Mouse (Mus musculus) forebrain, postnatal 0 days (tissue): ENCODE results near the gene Klk10. TPM values are rescaled to one million over a fixed set of nuclear protein-coding genes. Genes with fewer than 3 reads are reported as not detected.

Experiments used
- ATAC-seq: fragments of 200-750 bp; cut with Nextera tagmentation; 2 replicates; pipeline ENCODE4 v1.8.0; 2017; ENCODE audit warnings: mild to moderate bottlenecking, moderate library complexity
- DNase-seq: peaks from one replicate; pipeline ENCODE4 v3.0.0-alpha.2; 2015
- H3K27ac ChIP-seq: fragments of 300-500 bp; sonication (generic); 2 replicates; pipeline ENCODE4 v1.5.1; 2014; ENCODE audit warnings: low read depth, mild to moderate bottlenecking, antibody characterized with exemption, low read length, moderate library complexity, mixed read lengths
- H3K27me3 ChIP-seq: fragments of 300-500 bp; sonication (generic); 2 replicates; pipeline ENCODE4 v1.6.1; 2014; ENCODE audit warnings: mild to moderate bottlenecking, low read length, mixed read lengths; ENCODE audit not compliant: insufficient read depth
- H3K36me3 ChIP-seq: fragments of 300-500 bp; sonication (generic); 2 replicates; pipeline ENCODE4 v1.6.1; 2014; ENCODE audit warnings: mild to moderate bottlenecking, moderate library complexity; ENCODE audit not compliant: insufficient read depth
- H3K4me1 ChIP-seq: fragments of 300-500 bp; sonication (generic); 2 replicates; pipeline ENCODE4 v1.6.1; 2014; ENCODE audit warnings: antibody characterized with exemption; ENCODE audit not compliant: insufficient read depth
- H3K4me2 ChIP-seq: fragments of 300-500 bp; sonication (generic); 2 replicates; pipeline ENCODE4 v1.6.1; 2014; ENCODE audit warnings: low read depth, mild to moderate bottlenecking, moderate library complexity
- H3K4me3 ChIP-seq: fragments of 300-500 bp; sonication (generic); 2 replicates; pipeline ENCODE4 v1.5.1; 2014; ENCODE audit warnings: low read depth, low read length, mixed read lengths
- H3K9ac ChIP-seq: fragments of 300-500 bp; sonication (generic); 2 replicates; pipeline ENCODE4 v1.6.1; 2014; ENCODE audit warnings: mild to moderate bottlenecking
- H3K9me3 ChIP-seq: fragments of 300-500 bp; sonication (generic); 2 replicates; pipeline ENCODE4 v1.6.1; 2016; ENCODE audit warnings: low read length
- CTCF ChIP-seq: sonication (generic); IDR thresholded peaks from 2 replicates; pipeline ENCODE4 v1.5.1; 2016; ENCODE audit warnings: antibody characterized with exemption, control low read depth, low read depth
- WGBS: fragments of 180-500 bp; shearing (Covaris S2); extraction: QIAGEN DNeasy Blood & Tissue Kit; methylation state at CpG from one replicate; pipeline ENCODE4 v1.1.7; 2014; 5-methylcytosine and 5-hydroxymethylcytosine counted together
- polyA plus RNA-seq: library from polyadenylated mRNA; unstranded; fragments of >200 nt; fragmentation: Nextera tagmentation; extraction: Ambion mirVana; gene quantifications from 2 replicates; pipeline ENCODE4 v1.2.1, GENCODE M21; 2015
- total RNA-seq: library from RNA; depleted of rRNA; stranded (reverse); fragments of >200 nt; gene quantifications from 2 replicates; pipeline ENCODE4 v1.2.3, GENCODE M21; 2014

Gene Klk10
- total and polyA plus RNA-seq, 2 experiments from 2014 or later, result 0.18 TPM; not detected in 1

DNA sequence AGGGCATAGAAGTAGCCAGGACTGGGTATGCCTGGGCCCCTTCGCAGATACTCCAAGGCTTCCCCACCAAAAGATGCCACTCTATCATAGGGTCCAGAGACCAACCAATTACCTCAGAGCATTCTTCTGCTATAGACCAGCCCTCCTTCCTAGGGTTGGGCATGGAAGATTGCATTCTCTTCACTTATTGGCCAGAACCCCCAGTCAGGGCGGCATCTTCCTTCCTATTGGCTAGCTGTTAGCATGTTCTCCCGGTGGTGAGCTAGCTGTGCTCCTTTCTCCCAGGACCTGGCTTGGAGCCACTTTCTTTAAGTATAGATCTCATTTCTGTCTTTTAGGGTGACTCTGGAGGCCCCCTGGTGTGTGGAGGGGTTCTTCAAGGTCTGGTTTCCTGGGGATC, 7.9 kb upstream of the Klk10 start:
- 79% methylated on average over 3 of the region's 3 CpGs for WGBS
- H3K9ac ChIP-seq, result no peak overlapping the region
- H3K4me1 ChIP-seq, result no peaks in the 10 kb centered on the region
- TF ChIP-seq CTCF, result no peak
- no peak overlapping the region for H3K27ac ChIP-seq
- H3K27me3 ChIP-seq, result no peaks in the 10 kb centered on the region
- H3K9me3 ChIP-seq, result no peaks in the 10 kb centered on the region
- no peaks in the 10 kb centered on the region for H3K36me3 ChIP-seq
- H3K4me2 ChIP-seq, result no peak overlapping the region
- DNase-seq, result no peak
- no peak for ATAC-seq
- no peak overlapping the region for H3K4me3 ChIP-seq

GRCm38 (mm10) chr7:43774364-43774763, 6.5 kb upstream of the Klk10 start, which contains the start of gene Klk11:
TSS of gene Klk11 (plus strand) at chr7:43774604.
- no peak within 1 kb of the TSS for H3K4me2 ChIP-seq
- H3K9me3 ChIP-seq, result no peaks in the 10 kb centered on the region
- no peak within 1 kb of the TSS for H3K4me3 ChIP-seq
- no peaks in the 10 kb centered on the region for H3K4me1 ChIP-seq
- no peaks in the 10 kb centered on the region for H3K27me3 ChIP-seq
- no peak within 1 kb of the TSS for H3K27ac ChIP-seq
- no peaks in the 10 kb centered on the region for H3K36me3 ChIP-seq
- no peak for TF ChIP-seq CTCF
- H3K9ac ChIP-seq, result no peak within 1 kb of the TSS
- WGBS, result 90% methylated on average over 5 of the region's 5 CpGs
- DNase-seq (no peak), ATAC-seq (no peak)

DNA sequence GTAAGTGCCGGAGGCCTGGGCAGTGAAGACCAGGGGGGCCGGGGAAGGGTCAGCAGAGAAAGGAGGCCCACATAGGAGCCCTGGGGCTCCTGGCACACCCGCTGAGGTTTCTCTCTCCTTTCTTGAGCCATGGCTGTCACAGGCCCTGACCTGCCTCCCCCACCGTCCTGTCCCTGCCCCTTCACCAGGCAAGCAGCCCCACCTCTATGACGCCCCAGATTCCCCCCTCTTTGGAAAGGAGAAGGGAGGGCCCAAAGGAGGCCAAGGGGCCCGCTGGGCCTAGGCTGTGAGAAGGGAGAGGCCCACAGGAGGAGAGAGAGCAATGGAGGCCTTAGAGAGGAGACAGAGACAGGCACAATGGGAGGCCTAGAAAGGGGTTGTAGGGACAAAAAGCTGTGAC, 6.0 kb upstream of the Klk10 start:
- 40% methylated on average over 6 of the region's 6 CpGs for WGBS

GRCm38 (mm10) chr7:43775311-43776057, 5.4 kb upstream of the Klk10 start:
- H3K27ac ChIP-seq, result no peak overlapping the region
- H3K4me3 ChIP-seq, result no peak overlapping the region
- ATAC-seq, result no peak
- no peaks in the 10 kb centered on the region for H3K27me3 ChIP-seq
- no peaks in the 10 kb centered on the region for H3K4me1 ChIP-seq
- no peak overlapping the region for H3K4me2 ChIP-seq
- no peak for DNase-seq
- H3K9ac ChIP-seq, result no peak overlapping the region
- H3K9me3 ChIP-seq, result no peaks in the 10 kb centered on the region
- H3K36me3 ChIP-seq, result no peaks in the 10 kb centered on the region
- 52% methylated on average over 7 of the region's 7 CpGs for WGBS
- TF ChIP-seq CTCF, result no peak

More for the DNA sequence above, 6.0 kb upstream of the Klk10 start:
- Histone ChIP-seq H3K36me3 (no peaks in the 10 kb centered on the region), H3K9ac (no peak overlapping the region), H3K27ac (no peak overlapping the region), H3K4me2 (no peak overlapping the region), H3K4me3 (no peak overlapping the region), H3K27me3 (no peaks in the 10 kb centered on the region), H3K4me1 (no peaks in the 10 kb centered on the region), H3K9me3 (no peaks in the 10 kb centered on the region)
- DNase-seq (no peak), ATAC-seq (no peak)
- no peak for TF ChIP-seq CTCF

DNA sequence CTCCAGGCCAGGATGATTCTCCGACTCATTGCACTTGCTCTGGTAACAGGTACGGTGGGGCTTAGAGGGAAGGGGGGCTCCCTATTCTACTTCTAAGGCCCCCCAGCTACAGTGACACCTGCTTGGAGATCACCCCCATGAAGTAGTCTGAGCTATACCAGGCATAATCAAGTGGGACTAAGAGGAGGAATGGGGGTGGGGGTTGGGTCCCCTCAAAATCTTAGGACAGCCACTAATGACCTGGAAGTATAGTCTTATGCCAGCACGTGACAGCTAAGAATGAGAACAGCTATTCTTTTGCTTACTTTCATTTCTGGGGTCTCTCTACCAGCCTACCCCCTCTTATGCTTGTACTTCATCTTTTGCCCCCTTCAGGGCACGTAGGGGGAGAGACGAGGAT, 4.3 kb upstream of the Klk10 start:
- no peak for ATAC-seq

GRCm38 (mm10) chr7:43777423-43777822, 3.4 kb upstream of the Klk10 start:
- no peaks in the 10 kb centered on the region for H3K4me1 ChIP-seq
- WGBS, result 90% methylated on average over 12 of the region's 12 CpGs
- H3K4me3 ChIP-seq, result no peak overlapping the region
- ATAC-seq (no peak), DNase-seq (no peak)
- no peaks in the 10 kb centered on the region for H3K36me3 ChIP-seq
- H3K9ac ChIP-seq, result no peak overlapping the region
- H3K9me3 ChIP-seq, result no peaks in the 10 kb centered on the region
- no peak for TF ChIP-seq CTCF
- no peaks in the 10 kb centered on the region for H3K27me3 ChIP-seq
- H3K4me2 ChIP-seq, result no peak overlapping the region
- no peak overlapping the region for H3K27ac ChIP-seq

More for the DNA sequence above, 4.3 kb upstream of the Klk10 start:
- Histone ChIP-seq H3K4me3 (no peak overlapping the region), H3K4me2 (no peak overlapping the region), H3K27ac (no peak overlapping the region), H3K36me3 (no peaks in the 10 kb centered on the region), H3K9ac (no peak overlapping the region), H3K27me3 (no peaks in the 10 kb centered on the region), H3K4me1 (no peaks in the 10 kb centered on the region), H3K9me3 (no peaks in the 10 kb centered on the region)
- WGBS, result 83% methylated on average over 5 of the region's 5 CpGs
- TF ChIP-seq CTCF, result no peak
- no peak for DNase-seq

- TF ChIP-seq CTCF, result no peak
- WGBS, result 91% methylated on average over 10 of the region's 10 CpGs
- no peak overlapping the region for H3K4me2 ChIP-seq
- no peak overlapping the region for H3K4me3 ChIP-seq
- no peak overlapping the region for H3K9ac ChIP-seq
- H3K9me3 ChIP-seq, result no peaks in the 10 kb centered on the region
- DNase-seq (no peak), ATAC-seq (no peak)
- no peaks in the 10 kb centered on the region for H3K27me3 ChIP-seq
- no peaks in the 10 kb centered on the region for H3K4me1 ChIP-seq
- H3K36me3 ChIP-seq, result no peaks in the 10 kb centered on the region
- no peak overlapping the region for H3K27ac ChIP-seq
These were observed 2.5 kb upstream of the Klk10 start for GRCm38 (mm10) chr7:43778176-43778970.
